Mouse (Mus musculus) hindbrain, embryonic 14.5 days (tissue): Measurements from ENCODE around the gene Tmem198. TPM values are rescaled to one million over a fixed set of nuclear protein-coding genes. Genes with fewer than 3 reads are reported as not detected.

Experiments
- ATAC-seq: fragments of 200-750 bp; cut with Nextera tagmentation; 2 replicates; pipeline ENCODE4 v1.8.0; 2017; ENCODE audit warnings: moderate number of reproducible peaks, mild to moderate bottlenecking, moderate TSS enrichment, moderate library complexity; ENCODE audit not compliant: low FRiP score
- DNase-seq: peaks from one replicate; pipeline ENCODE4 v3.0.0-alpha.2; 2015; ENCODE audit warnings: low spot score
- H3K27ac ChIP-seq: fragments of 300-500 bp; sonication (generic); 2 replicates; pipeline ENCODE4 v1.5.1; 2014; ENCODE audit warnings: mild to moderate bottlenecking, moderate library complexity
- H3K27me3 ChIP-seq: fragments of 300-500 bp; sonication (generic); 2 replicates; pipeline ENCODE4 v1.6.1; 2014; ENCODE audit warnings: mild to moderate bottlenecking, low read length, mixed read lengths; ENCODE audit not compliant: control insufficient read depth, insufficient read depth
- H3K36me3 ChIP-seq: fragments of 300-500 bp; sonication (generic); replicated peaks from 2 replicates; pipeline ENCODE4 v1.6.1; 2014; ENCODE audit not compliant: control insufficient read depth, insufficient read depth
- H3K4me1 ChIP-seq: fragments of 300-500 bp; sonication (generic); replicated peaks from 2 replicates; pipeline ENCODE4 v1.6.1; 2014; ENCODE audit warnings: antibody characterized with exemption, low read length, mixed read lengths; ENCODE audit not compliant: control insufficient read depth, insufficient read depth
- H3K4me2 ChIP-seq: fragments of 300-500 bp; sonication (generic); replicated peaks from 2 replicates; pipeline ENCODE4 v1.6.1; 2014; ENCODE audit warnings: mild to moderate bottlenecking, moderate library complexity
- H3K4me3 ChIP-seq: fragments of 300-500 bp; sonication (generic); replicated peaks from 2 replicates; pipeline ENCODE4 v1.5.1; 2014; ENCODE audit warnings: mild to moderate bottlenecking, low read length
- H3K9ac ChIP-seq: fragments of 300-500 bp; sonication (generic); 2 replicates; pipeline ENCODE4 v1.6.1; 2014
- H3K9me3 ChIP-seq: fragments of 300-500 bp; sonication (generic); 2 replicates; pipeline ENCODE4 v1.6.1; 2016; ENCODE audit warnings: low read length; ENCODE audit not compliant: control insufficient read depth
- WGBS: fragments of 180-500 bp; shearing (Covaris S2); extraction: QIAGEN DNeasy Blood & Tissue Kit; methylation state at CpG from one replicate; pipeline ENCODE4 v1.1.7; 2014; 5-methylcytosine and 5-hydroxymethylcytosine counted together
- polyA plus RNA-seq: library from polyadenylated mRNA; unstranded; fragments of >200 nt; fragmentation: Nextera tagmentation; extraction: Ambion mirVana; gene quantifications from 2 replicates; pipeline ENCODE4 v1.2.1, GENCODE M21; 2014

Tmem198 gene
- polyA plus RNA-seq, 1 experiment from 2014 or later: 37.5 TPM

GRCm38 (mm10) chr1:75450314-75451005, 28.9 kb upstream of the Tmem198 start, which contains the start of gene Asic4:
Asic4 (plus strand) TSS chr1:75450436.
- H3K27me3 ChIP-seq: peaks cover 17% of the 10 kb centered on the region; the same call in 1 of the 2 replicates

DNA sequence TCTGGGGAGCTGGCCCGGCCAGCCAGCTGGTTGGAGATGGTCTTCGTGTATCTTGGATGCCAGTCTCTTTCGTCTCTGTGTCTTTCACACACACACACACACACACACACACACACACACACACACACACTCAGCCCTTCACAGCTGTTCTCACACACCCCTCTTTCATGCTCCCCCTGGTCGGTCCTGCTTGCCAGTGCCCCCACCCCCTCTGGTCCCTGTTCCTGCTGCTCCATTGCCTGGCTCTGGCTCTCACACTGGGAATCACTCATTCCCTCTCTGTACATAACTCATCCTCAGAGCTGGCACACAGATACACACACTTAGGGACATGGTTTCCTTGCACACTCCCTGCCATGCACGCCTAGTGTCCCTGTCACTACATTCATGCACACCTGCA, 27.4 kb upstream of the Tmem198 start:
- H3K36me3 ChIP-seq: no peaks in the 10 kb centered on the region
- H3K27ac ChIP-seq: no peak overlapping the region
- H3K27me3 ChIP-seq: peaks cover 20% of the 10 kb centered on the region
- H3K9ac ChIP-seq: peak overlapping the region; percentile 26
- H3K4me3 ChIP-seq: peak overlapping the region; percentile 34
- H3K4me2 ChIP-seq: peak overlapping the region; percentile 69
- ATAC-seq (no peak), DNase-seq (no peak)
- no peaks in the 10 kb centered on the region for H3K9me3 ChIP-seq
- WGBS: 55% methylated on average over 5 of the region's 5 CpGs
- H3K4me1 ChIP-seq: peaks cover 61% of the 10 kb centered on the region

More at GRCm38 (mm10) chr1:75450314-75451005, 28.9 kb upstream of the Tmem198 start, which contains the start of gene Asic4:
- Histone ChIP-seq H3K4me2 (peak within 1 kb of the TSS; percentile 69), H3K4me3 (peak within 1 kb of the TSS; percentile 34), H3K9ac (peak within 1 kb of the TSS; percentile 64), H3K4me1 (peaks cover 61% of the 10 kb centered on the region), H3K9me3 (no peaks in the 10 kb centered on the region), H3K27ac (peak within 1 kb of the TSS; percentile 62), H3K36me3 (no peaks in the 10 kb centered on the region)
- ATAC-seq (no peak), DNase-seq (peak; percentile 37)
- WGBS: 2% methylated on average over 35 of the region's 35 CpGs

GRCm38 (mm10) chr1:75455433-75455832, 23.9 kb upstream of the Tmem198 start:
- WGBS: 69% methylated on average over 3 of the region's 3 CpGs
- H3K27ac ChIP-seq: no peak overlapping the region
- H3K9ac ChIP-seq: no peak overlapping the region; the same call in 1 of the 2 replicates
- ATAC-seq (no peak), DNase-seq (no peak)
- H3K9me3 ChIP-seq: no peaks in the 10 kb centered on the region
- H3K4me1 ChIP-seq: peaks cover 53% of the 10 kb centered on the region
- no peaks in the 10 kb centered on the region for H3K36me3 ChIP-seq
- peaks cover 19% of the 10 kb centered on the region for H3K27me3 ChIP-seq
- H3K4me2 ChIP-seq: peak overlapping the region; percentile 25
- H3K4me3 ChIP-seq: no peak overlapping the region

DNA sequence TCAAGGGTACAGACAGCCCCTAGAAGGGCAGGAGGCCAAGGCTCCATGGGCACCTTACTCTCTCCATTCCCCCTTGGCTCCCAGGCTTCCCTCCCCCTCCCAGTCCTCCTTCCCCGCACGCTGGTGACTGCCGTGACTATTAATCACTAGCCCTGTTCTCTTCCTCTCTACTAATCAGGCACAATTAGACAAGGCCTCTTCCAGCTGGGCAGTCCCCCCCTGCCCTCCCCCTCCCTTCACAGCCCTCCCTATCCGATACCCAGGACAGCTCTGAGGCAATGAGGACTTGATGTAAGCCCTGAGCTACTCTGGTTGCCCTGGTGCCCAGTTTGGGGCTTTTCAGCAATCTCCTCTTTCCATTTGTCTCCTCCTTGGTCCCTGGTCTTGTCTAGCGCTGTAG, 23.4 kb upstream of the Tmem198 start:
- no peak overlapping the region for H3K27ac ChIP-seq
- ATAC-seq: peak; percentile 39

GRCm38 (mm10) chr1:75456746-75457564, 22.4 kb upstream of the Tmem198 start:
- no peak for ATAC-seq
- no peak overlapping the region for H3K9ac ChIP-seq
- H3K36me3 ChIP-seq: no peaks in the 10 kb centered on the region
- H3K4me2 ChIP-seq: peak overlapping the region; percentile 7; the same call in 1 of the 2 replicates
- WGBS: 8% methylated on average over 14 of the region's 14 CpGs
- peaks cover 11% of the 10 kb centered on the region for H3K27me3 ChIP-seq
- H3K4me1 ChIP-seq: peaks cover 44% of the 10 kb centered on the region
- H3K27ac ChIP-seq: 0 out of 2 replicates have a peak overlapping the region, but pooled peaks have one; percentile 28
- H3K4me3 ChIP-seq: no peak overlapping the region
- no peaks in the 10 kb centered on the region for H3K9me3 ChIP-seq
- DNase-seq: no peak

More for the DNA sequence above, 23.4 kb upstream of the Tmem198 start:
- Histone ChIP-seq H3K36me3 (no peaks in the 10 kb centered on the region), H3K9ac (peak overlapping the region; percentile 26; the same call in 1 of the 2 replicates), H3K4me2 (peak overlapping the region; percentile 25), H3K4me1 (peaks cover 48% of the 10 kb centered on the region), H3K9me3 (no peaks in the 10 kb centered on the region), H3K27me3 (peaks cover 15% of the 10 kb centered on the region), H3K4me3 (no peak overlapping the region)
- DNase-seq: no peak
- 15% methylated on average over 5 of the region's 5 CpGs for WGBS

DNA sequence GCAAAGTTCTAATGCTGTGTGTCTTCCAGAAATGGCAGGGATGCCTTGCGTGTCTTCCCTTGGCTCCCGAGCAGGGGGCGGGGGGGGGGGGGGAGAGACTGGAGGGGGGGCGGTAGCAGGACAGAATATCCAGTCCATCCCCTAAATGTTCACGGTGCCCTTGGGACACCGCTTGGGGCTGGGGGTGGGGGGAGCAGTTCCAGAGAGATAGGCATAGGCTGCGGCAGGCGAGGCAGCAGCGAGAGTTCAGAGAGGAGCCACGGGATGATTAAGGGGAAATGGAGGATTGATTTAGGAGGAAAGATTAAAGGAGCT, 21.7 kb upstream of the Tmem198 start:
- Histone ChIP-seq H3K9ac (no peak overlapping the region), H3K27ac (0 out of 2 replicates have a peak overlapping the region, but pooled peaks have one; percentile 70), H3K9me3 (no peaks in the 10 kb centered on the region), H3K4me2 (peak overlapping the region; percentile 51), H3K36me3 (no peaks in the 10 kb centered on the region), H3K4me3 (no peak overlapping the region), H3K27me3 (peaks cover 7% of the 10 kb centered on the region; the same call in 1 of the 2 replicates), H3K4me1 (peaks cover 41% of the 10 kb centered on the region)
- WGBS: 8% methylated on average over 9 of the region's 10 CpGs
- no peak for DNase-seq
- peak; percentile 2; the same call in 1 of the 2 replicates for ATAC-seq

GRCm38 (mm10) chr1:75458025-75458788, 21.1 kb upstream of the Tmem198 start:
- 2% methylated on average over 41 of the region's 42 CpGs for WGBS
- ATAC-seq: peak; percentile 49; the same call in 1 of the 2 replicates
- Histone ChIP-seq H3K4me1 (peaks cover 40% of the 10 kb centered on the region), H3K36me3 (no peaks in the 10 kb centered on the region), H3K27ac (peak overlapping the region; percentile 70; the same call in 1 of the 2 replicates), H3K4me3 (peak overlapping the region; percentile 20), H3K9ac (peak overlapping the region; percentile 45; the same call in 1 of the 2 replicates), H3K9me3 (no peaks in the 10 kb centered on the region), H3K4me2 (peak overlapping the region; percentile 51), H3K27me3 (peaks cover 7% of the 10 kb centered on the region; the same call in 1 of the 2 replicates)
- DNase-seq: no peak

DNA sequence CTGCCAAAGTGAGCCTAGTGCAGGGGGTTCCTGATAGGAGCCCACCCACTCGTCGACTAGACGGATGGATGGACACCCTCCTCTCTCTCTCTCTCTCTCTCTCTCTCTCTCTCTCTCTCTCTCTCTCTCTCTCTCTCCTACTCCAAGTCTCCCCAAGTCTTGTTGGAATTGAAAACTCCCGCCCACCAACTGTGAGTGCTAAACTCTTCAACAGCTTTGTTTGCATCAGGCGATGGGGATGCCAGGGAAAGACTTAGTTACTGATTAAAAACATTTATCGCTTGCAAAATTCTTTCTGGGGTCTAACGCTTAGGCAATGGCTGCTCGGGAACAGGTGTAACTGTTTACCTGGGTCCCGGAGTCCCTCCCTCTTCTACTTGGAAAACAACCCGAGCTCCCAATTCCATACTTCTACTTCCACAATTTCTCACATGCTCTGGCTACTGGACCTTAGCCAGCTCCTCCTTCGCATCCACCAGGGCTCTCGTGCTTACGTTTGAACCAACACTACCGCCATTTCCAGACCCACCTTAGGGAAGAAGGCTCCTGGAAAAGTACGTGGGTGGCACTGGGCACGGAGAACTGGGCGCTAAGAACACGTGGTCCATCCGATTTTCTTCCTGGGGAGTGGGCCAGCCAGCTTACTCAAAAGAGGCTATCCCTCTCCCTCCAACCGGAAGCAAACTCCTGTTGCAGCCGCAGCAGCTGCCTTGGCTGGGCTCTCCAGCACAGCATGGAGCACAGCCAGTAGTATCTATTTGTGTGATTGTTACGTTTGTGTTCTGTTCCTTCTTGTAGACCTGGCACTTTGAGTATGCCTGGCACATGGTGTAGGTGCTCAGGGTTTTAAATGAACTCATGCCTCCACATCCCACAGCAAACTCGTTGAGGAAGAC, 20.3 kb upstream of the Tmem198 start:
- H3K4me2 ChIP-seq: peak overlapping the region; percentile 51
- H3K36me3 ChIP-seq: no peaks in the 10 kb centered on the region
- WGBS: 14% methylated on average over 23 of the region's 23 CpGs
- no peaks in the 10 kb centered on the region for H3K9me3 ChIP-seq
- ATAC-seq (no peak), DNase-seq (no peak)
- H3K4me1 ChIP-seq: peaks cover 40% of the 10 kb centered on the region
- 0 out of 2 replicates have a peak overlapping the region, but pooled peaks have one; percentile 70 for H3K27ac ChIP-seq
- H3K27me3 ChIP-seq: peaks cover 7% of the 10 kb centered on the region; the same call in 1 of the 2 replicates
- H3K9ac ChIP-seq: peak overlapping the region; percentile 45; the same call in 1 of the 2 replicates
- peak overlapping the region; percentile 20; the same call in 1 of the 2 replicates for H3K4me3 ChIP-seq
